ENCODE assay signal across 15 mouse cellular contexts in the genomic region with DNA sequence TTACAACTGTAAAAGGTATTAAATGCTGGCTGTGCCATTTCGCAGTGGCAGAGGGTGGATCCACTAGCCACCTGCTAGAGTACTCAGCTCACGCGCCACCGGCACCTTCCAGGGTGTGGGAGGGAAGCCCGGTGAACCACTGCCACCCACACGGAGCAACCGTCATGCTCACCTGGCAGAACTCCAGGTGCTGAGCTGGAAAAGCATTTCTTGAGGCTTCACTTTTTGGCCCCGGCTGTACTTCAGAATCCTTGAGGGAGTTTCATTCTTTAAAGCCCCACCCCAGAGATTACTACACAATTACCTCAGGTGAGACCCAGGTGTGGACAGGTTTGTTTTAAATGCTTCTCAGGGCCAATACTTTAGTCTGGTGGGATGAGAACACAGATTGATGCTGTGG. TPM values are rescaled to one million over a fixed set of nuclear protein-coding genes. Genes with fewer than 3 reads are reported as not detected.
A peak's percentile ranks its signal among the peaks of the same experiment; 100 is the strongest.
DNase-seq lines count a peak whose midpoint lies in the region; ATAC-seq and TF ChIP-seq lines count a peak whose summit lies in the region.
"Had no signal": no experiment of that assay in that cellular context is flagged by ENCODE, and none has a peak within 500 bp of the region (broad histone marks: within the 10 kb centered on the region; RNA-seq: fewer than 3 reads in every experiment).

No protein-coding gene starts in this region.

- WGBS in intestine, postnatal 0 days, result 36% methylated on average over 8 of the region's 8 CpGs
- WGBS in intestine, embryonic 15.5 days, result 76% methylated on average over 8 of the region's 8 CpGs
- 60% methylated on average over 8 of the region's 8 CpGs for WGBS in lung, embryonic 15.5 days
- 86% methylated on average over 8 of the region's 8 CpGs for WGBS in forebrain, embryonic 13.5 days
- 91% methylated on average over 8 of the region's 8 CpGs for WGBS in midbrain, embryonic 13.5 days

- no peak overlapping the region for H3K4me3 ChIP-seq in intestine, postnatal 0 days (ENCODE audit: low read depth, low read length)
- H3K4me3 ChIP-seq in intestine, embryonic 15.5 days (replicated peaks), result no peak overlapping the region
- H3K4me3 ChIP-seq in MEL (ENCODE audit: control insufficient read depth in 1 of 2, insufficient read depth in 1 of 2, low read depth in 2 of 2, low read length in 2 of 2), result peak overlapping the region in 1 of 2 experiments; percentile 16; a peak in 2 of 4 replicates
- H3K4me3 ChIP-seq in lung, embryonic 15.5 days, result no peak overlapping the region
- no peak overlapping the region for H3K4me3 ChIP-seq in forebrain, embryonic 13.5 days
- H3K4me3 ChIP-seq in midbrain, embryonic 13.5 days (replicated peaks), result no peak overlapping the region
- H3K4me3 ChIP-seq: forebrain, embryonic 12.5 days; midbrain, embryonic 12.5 days; neural tube, embryonic 13.5 days had no signal

- no peak overlapping the region for H3K27ac ChIP-seq in intestine, postnatal 0 days (ENCODE audit: low read depth, low read length)
- H3K27ac ChIP-seq in intestine, embryonic 15.5 days, result no peak overlapping the region
- no peak overlapping the region for H3K27ac ChIP-seq in MEL (ENCODE audit: control insufficient read depth, low read depth, low read length)
- H3K27ac ChIP-seq in lung, embryonic 15.5 days, result no peak overlapping the region
- H3K27ac ChIP-seq in forebrain, embryonic 13.5 days, result no peak overlapping the region
- no peak overlapping the region for H3K27ac ChIP-seq in midbrain, embryonic 13.5 days
- H3K27ac ChIP-seq: forebrain, embryonic 12.5 days; liver, embryonic 14.5 days; midbrain, embryonic 12.5 days; neural tube, embryonic 13.5 days had no signal

- H3K9ac ChIP-seq in intestine, postnatal 0 days (ENCODE audit: low read depth, low read length), result no peak overlapping the region
- no peak overlapping the region for H3K9ac ChIP-seq in intestine, embryonic 15.5 days
- peak overlapping the region; percentile 20; the same call in 1 of the 2 replicates for H3K9ac ChIP-seq in MEL (ENCODE audit: control insufficient read depth, low read depth, low read length, poor library complexity, severe bottlenecking)
- no peak overlapping the region for H3K9ac ChIP-seq in lung, embryonic 15.5 days
- no peak overlapping the region for H3K9ac ChIP-seq in forebrain, embryonic 13.5 days
- H3K9ac ChIP-seq in midbrain, embryonic 13.5 days (replicated peaks), result no peak overlapping the region
- H3K9ac ChIP-seq: forebrain, embryonic 12.5 days; liver, embryonic 14.5 days; midbrain, embryonic 12.5 days; neural tube, embryonic 13.5 days had no signal

- peak in 1 of 2 experiments; percentile 63; a peak in 2 of 4 replicates for TF ChIP-seq EP300 in MEL (IDR thresholded peaks at IDR 0.05; ENCODE audit: low read depth in 1 of 2, low read length in 2 of 2)

- no peak for TF ChIP-seq CTCF in intestine, postnatal 0 days (IDR thresholded peaks at IDR 0.05; ENCODE audit: low read depth)
- no peak for TF ChIP-seq CTCF in MEL (IDR thresholded peaks at IDR 0.05 in 2 of 3, conservative IDR thresholded peaks at IDR 0.05 in 1 of 3; ENCODE audit: control insufficient read depth in 1 of 3, insufficient read depth in 1 of 3, low read depth in 2 of 3, low read length in 3 of 3, poor library complexity in 1 of 3, severe bottlenecking in 1 of 3)

- H3K9me3 ChIP-seq in intestine, postnatal 0 days (ENCODE audit: control insufficient read depth), result no peaks in the 10 kb centered on the region
- no peaks in the 10 kb centered on the region for H3K9me3 ChIP-seq in intestine, embryonic 15.5 days
- no peaks in the 10 kb centered on the region for H3K9me3 ChIP-seq in MEL (replicated peaks; ENCODE audit: insufficient read depth, low read length)
- no peaks in the 10 kb centered on the region for H3K9me3 ChIP-seq in lung, embryonic 15.5 days
- no peaks in the 10 kb centered on the region for H3K9me3 ChIP-seq in forebrain, embryonic 13.5 days (replicated peaks)
- no peaks in the 10 kb centered on the region for H3K9me3 ChIP-seq in midbrain, embryonic 13.5 days
- H3K9me3 ChIP-seq: forebrain, embryonic 12.5 days; midbrain, embryonic 12.5 days; neural tube, embryonic 13.5 days had no signal

- H3K27me3 ChIP-seq in intestine, postnatal 0 days (replicated peaks; ENCODE audit: control insufficient read depth, insufficient read depth, low read length), result no peaks in the 10 kb centered on the region
- no peaks in the 10 kb centered on the region for H3K27me3 ChIP-seq in intestine, embryonic 15.5 days (replicated peaks)
- H3K27me3 ChIP-seq in MEL (ENCODE audit: control insufficient read depth in 1 of 2, insufficient read depth in 2 of 2, low read length in 2 of 2), result no peaks in the 10 kb centered on the region
- H3K27me3 ChIP-seq in lung, embryonic 15.5 days, result no peaks in the 10 kb centered on the region
- H3K27me3 ChIP-seq in forebrain, embryonic 13.5 days, result no peaks in the 10 kb centered on the region
- H3K27me3 ChIP-seq in midbrain, embryonic 13.5 days, result no peaks in the 10 kb centered on the region
- H3K27me3 ChIP-seq: forebrain, embryonic 12.5 days; midbrain, embryonic 12.5 days; neural tube, embryonic 13.5 days had no signal

- no peaks in the 10 kb centered on the region for H3K79me2 ChIP-seq in MEL (ENCODE audit: control insufficient read depth, insufficient read depth, low read length, poor library complexity)

- H3K4me2 ChIP-seq in intestine, postnatal 0 days (replicated peaks; ENCODE audit: low read depth), result no peak overlapping the region
- no peak overlapping the region for H3K4me2 ChIP-seq in intestine, embryonic 15.5 days (replicated peaks)
- H3K4me2 ChIP-seq in lung, embryonic 15.5 days, result no peak overlapping the region
- no peak overlapping the region for H3K4me2 ChIP-seq in forebrain, embryonic 13.5 days
- H3K4me2 ChIP-seq in midbrain, embryonic 13.5 days (replicated peaks), result no peak overlapping the region
- H3K4me2 ChIP-seq: forebrain, embryonic 12.5 days; midbrain, embryonic 12.5 days; neural tube, embryonic 13.5 days had no signal

- peak; percentile 43 for DNase-seq in MEL (ENCODE audit: low read depth, low spot score)
- DNase-seq in gonadal fat pad, adult 2 months (ENCODE audit: low read depth), result peak; percentile 36
- DNase-seq: adrenal gland, adult 8-10 months; heart, postnatal 36 days had no signal

- no peaks in the 10 kb centered on the region for H3K36me3 ChIP-seq in intestine, postnatal 0 days (ENCODE audit: control insufficient read depth, insufficient read depth)
- no peaks in the 10 kb centered on the region for H3K36me3 ChIP-seq in intestine, embryonic 15.5 days
- peaks cover 0 to 7% of the 10 kb centered on the region in 2 experiments; a peak in 2 of 4 replicates for H3K36me3 ChIP-seq in MEL (ENCODE audit: control insufficient read depth in 1 of 2, insufficient read depth in 2 of 2, low read length in 2 of 2)
- H3K36me3 ChIP-seq in lung, embryonic 15.5 days, result no peaks in the 10 kb centered on the region
- H3K36me3 ChIP-seq in forebrain, embryonic 13.5 days (ENCODE audit: poor library complexity, severe bottlenecking), result no peaks in the 10 kb centered on the region
- H3K36me3 ChIP-seq in midbrain, embryonic 13.5 days, result no peaks in the 10 kb centered on the region
- H3K36me3 ChIP-seq: forebrain, embryonic 12.5 days; midbrain, embryonic 12.5 days; neural tube, embryonic 13.5 days had no signal

- no peak for TF ChIP-seq POLR2A in MEL (IDR thresholded peaks at IDR 0.05; ENCODE audit: control insufficient read depth in 1 of 2, insufficient read depth in 1 of 2, low read depth in 1 of 2, low read length in 2 of 2, poor library complexity in 1 of 2)

- H3K4me1 ChIP-seq in intestine, postnatal 0 days (replicated peaks; ENCODE audit: control insufficient read depth, insufficient read depth, low read length), result no peaks in the 10 kb centered on the region
- no peaks in the 10 kb centered on the region for H3K4me1 ChIP-seq in intestine, embryonic 15.5 days (replicated peaks)
- H3K4me1 ChIP-seq in MEL (ENCODE audit: control insufficient read depth in 1 of 2, insufficient read depth in 2 of 2, low read length in 2 of 2), result peaks cover 3 to 7% of the 10 kb centered on the region in 2 experiments; a peak in 3 of 4 replicates
- no peaks in the 10 kb centered on the region for H3K4me1 ChIP-seq in lung, embryonic 15.5 days
- no peaks in the 10 kb centered on the region for H3K4me1 ChIP-seq in forebrain, embryonic 13.5 days
- no peaks in the 10 kb centered on the region for H3K4me1 ChIP-seq in midbrain, embryonic 13.5 days (replicated peaks)
- H3K4me1 ChIP-seq: forebrain, embryonic 12.5 days; midbrain, embryonic 12.5 days; neural tube, embryonic 13.5 days had no signal

- ATAC-seq in intestine, postnatal 0 days, result peak; percentile 46; the same call in 1 of the 2 replicates
- ATAC-seq in intestine, embryonic 15.5 days, result no peak
- ATAC-seq in lung, embryonic 15.5 days (ENCODE audit: borderline replicate concordance, extremely low read depth, low FRiP score, low TSS enrichment), result peak; percentile 52; the same call in 1 of the 2 replicates
- ATAC-seq in forebrain, embryonic 13.5 days, result no peak
- no peak for ATAC-seq in midbrain, embryonic 13.5 days
- ATAC-seq in activated CD4-positive, CD25-positive, alpha-beta regulatory T cell, adult 4 months, result no peak
- ATAC-seq: CD4-positive, CD25-positive, alpha-beta regulatory T cell, adult 4 months had no signal

- TF ChIP-seq RAD21 in MEL (IDR thresholded peaks at IDR 0.05; ENCODE audit: low read depth, low read length), result no peak

RNA-seq across cellular contexts. Expression of gene Pi4k2b, which starts 20.4 kb away (rescaled TPM):
- polyA plus RNA-seq in intestine, postnatal 0 days (2015; fragmentation: Nextera tagmentation; extraction: Ambion mirVana), result 40.9 and 43.1 TPM in 2 replicates
- 20.7 and 23.4 TPM in 2 replicates for polyA plus RNA-seq in intestine, embryonic 15.5 days (2015; fragmentation: Nextera tagmentation; extraction: Ambion mirVana)
- 10.4 and 11.3 TPM in 2 replicates for total RNA-seq in MEL (2012; rRNA removed)
- polyA plus RNA-seq in MEL (2012; ENCODE audit: insufficient read depth in 1 of 2, insufficient read length in 2 of 2, low read depth in 1 of 2, low replicate concordance in 2 of 2, missing spikeins in 1 of 2), result 10 to 100 TPM in 1 of 2 experiments, not detected in 1; 11.0 TPM
- 7.1 and 8.0 TPM in 2 replicates for polyA plus RNA-seq in gonadal fat pad, adult 2 months (2012; rRNA removed)
- 33.3 and 35.7 TPM in 2 replicates for polyA plus RNA-seq in lung, embryonic 15.5 days (2015; fragmentation: Nextera tagmentation; extraction: Ambion mirVana)
- polyA plus RNA-seq in forebrain, embryonic 13.5 days (2015; fragmentation: Nextera tagmentation; extraction: Ambion mirVana), result 6.7 and 8.6 TPM in 2 replicates
- polyA plus RNA-seq in midbrain, embryonic 13.5 days (2015; fragmentation: Nextera tagmentation; extraction: Ambion mirVana), result 5.9 and 6.2 TPM in 2 replicates
- 1 to 10 TPM; 1.3 to 1.5 TPM for polyA plus RNA-seq in activated CD4-positive, CD25-positive, alpha-beta regulatory T cell, adult 4 months (2017; shearing (Covaris generic))

RNA-seq across cellular contexts. Expression of gene Sepsecs, which starts 51.5 kb away (rescaled TPM):
- 8.9 and 9.1 TPM in 2 replicates for polyA plus RNA-seq in intestine, postnatal 0 days (2015; fragmentation: Nextera tagmentation; extraction: Ambion mirVana)
- 11.5 and 12.4 TPM in 2 replicates for polyA plus RNA-seq in intestine, embryonic 15.5 days (2015; fragmentation: Nextera tagmentation; extraction: Ambion mirVana)
- 11.3 and 12.2 TPM in 2 replicates for total RNA-seq in MEL (2012; rRNA removed)
- polyA plus RNA-seq in MEL (2012; ENCODE audit: insufficient read depth in 1 of 2, insufficient read length in 2 of 2, low read depth in 1 of 2, low replicate concordance in 2 of 2, missing spikeins in 1 of 2), result 10 to 100 TPM in 1 of 2 experiments, not detected in 1; 11.8 TPM
- polyA plus RNA-seq in gonadal fat pad, adult 2 months (2012; rRNA removed), result 7.0 and 7.1 TPM in 2 replicates
- 8.1 and 9.3 TPM in 2 replicates for polyA plus RNA-seq in lung, embryonic 15.5 days (2015; fragmentation: Nextera tagmentation; extraction: Ambion mirVana)
- 7.1 and 9.2 TPM in 2 replicates for polyA plus RNA-seq in forebrain, embryonic 13.5 days (2015; fragmentation: Nextera tagmentation; extraction: Ambion mirVana)
- polyA plus RNA-seq in midbrain, embryonic 13.5 days (2015; fragmentation: Nextera tagmentation; extraction: Ambion mirVana), result 8.0 and 8.3 TPM in 2 replicates
- 1 to 10 TPM; 4.1 to 4.4 TPM for polyA plus RNA-seq in activated CD4-positive, CD25-positive, alpha-beta regulatory T cell, adult 4 months (2017; shearing (Covaris generic))

RNA-seq across cellular contexts. Expression of gene Zcchc4, which starts 54.2 kb away (rescaled TPM):
- polyA plus RNA-seq in intestine, postnatal 0 days (2015; fragmentation: Nextera tagmentation; extraction: Ambion mirVana), result 4.2 TPM in 2 replicates
- 12.3 and 12.7 TPM in 2 replicates for polyA plus RNA-seq in intestine, embryonic 15.5 days (2015; fragmentation: Nextera tagmentation; extraction: Ambion mirVana)
- total RNA-seq in MEL (2012; rRNA removed), result 0.65 and 1.0 TPM in 2 replicates
- polyA plus RNA-seq in MEL (2012; ENCODE audit: insufficient read depth in 1 of 2, insufficient read length in 2 of 2, low read depth in 1 of 2, low replicate concordance in 2 of 2, missing spikeins in 1 of 2), result under 1 TPM in 1 of 2 experiments, not detected in 1; 0.67 TPM
- polyA plus RNA-seq in gonadal fat pad, adult 2 months (2012; rRNA removed), result 5.1 and 5.8 TPM in 2 replicates
- polyA plus RNA-seq in lung, embryonic 15.5 days (2015; fragmentation: Nextera tagmentation; extraction: Ambion mirVana), result 13.5 and 15.3 TPM in 2 replicates
- polyA plus RNA-seq in forebrain, embryonic 13.5 days (2015; fragmentation: Nextera tagmentation; extraction: Ambion mirVana), result 14.7 and 15.6 TPM in 2 replicates
- 13.9 and 14.0 TPM in 2 replicates for polyA plus RNA-seq in midbrain, embryonic 13.5 days (2015; fragmentation: Nextera tagmentation; extraction: Ambion mirVana)
- 10 to 100 TPM; 10.2 to 12.4 TPM for polyA plus RNA-seq in activated CD4-positive, CD25-positive, alpha-beta regulatory T cell, adult 4 months (2017; shearing (Covaris generic))

Comparison
In these comparisons a context has a peak if more than half of its experiments do, and no peak if none do; other contexts are left out.
1. ATAC-seq: peak in intestine, postnatal 0 days (single experiment) and lung, embryonic 15.5 days (single experiment); none in intestine, embryonic 15.5 days (single experiment), forebrain, embryonic 13.5 days (single experiment), midbrain, embryonic 13.5 days (single experiment) and activated CD4-positive, CD25-positive, alpha-beta regulatory T cell, adult 4 months (single experiment).